11 mouse cellular contexts compared by ENCODE assay signal in genomic region chr12:17444406-17444805, GRCm38 (mm10).
DNase-seq lines count a peak whose midpoint lies in the region; ATAC-seq lines count a peak whose summit lies in the region.
"Had no signal": no experiment of that assay in that cellular context is flagged by ENCODE, and none has a peak within 500 bp of the region (broad histone marks: within the 10 kb centered on the region; RNA-seq: fewer than 3 reads in every experiment).

No protein-coding gene starts in this region.

- DNase-seq in adrenal gland, adult (ENCODE audit: inconsistent age in 2 of 2, low spot score in 1 of 2) = peak; percentile 57 to 77
- DNase-seq in adrenal gland, adult 18-20 months (ENCODE audit: low spot score in 2 of 2) = no peak
- peak; percentile 38 for DNase-seq in embryo, embryonic 11 days
- DNase-seq in heart, postnatal 14 days = peak; percentile 28 to 42
- peak; percentile 34 for DNase-seq in limb, embryonic 11.5 days (ENCODE audit: low spot score)
- no peak for DNase-seq in layer of hippocampus, adult 8-10 months (ENCODE audit: low spot score in 2 of 2)
- DNase-seq in left cerebral cortex, postnatal 25 days (ENCODE audit: low spot score in 2 of 2) = no peak
- DNase-seq in cerebellum, postnatal 25 days = no peak

- H3K36me3 ChIP-seq in limb, embryonic 11.5 days (ENCODE audit: control insufficient read depth, insufficient read depth, low read length) = no peaks in the 10 kb centered on the region
- H3K36me3 ChIP-seq: embryonic facial prominence, embryonic 13.5 days had no signal

- ATAC-seq in limb, embryonic 11.5 days (ENCODE audit: insufficient number of reproducible peaks, low FRiP score, low TSS enrichment, low read depth) = no peak

- WGBS in limb, embryonic 11.5 days = 50% methylated on average over 11 of the region's 11 CpGs

- intact Hi-C loops in heart, postnatal 14 days (cut with DNase I) = loop anchor here (5.0 kb wide), 2 partner anchors 43 to 98 kb away; partner anchors contain the start of gene Odc1
- intact Hi-C loops in left cerebral cortex, postnatal 25 days (cut with DNase I) = no loop called here

- no peaks in the 10 kb centered on the region for H3K9me3 ChIP-seq in limb, embryonic 11.5 days (ENCODE audit: control insufficient read depth, low read length)
- H3K9me3 ChIP-seq: embryonic facial prominence, embryonic 13.5 days had no signal

- no peaks in the 10 kb centered on the region for H3K27me3 ChIP-seq in limb, embryonic 11.5 days (ENCODE audit: control insufficient read depth, insufficient read depth, low read length)
- H3K27me3 ChIP-seq: embryonic facial prominence, embryonic 13.5 days had no signal

- no peak overlapping the region for H3K9ac ChIP-seq in limb, embryonic 11.5 days (ENCODE audit: low read length)
- H3K9ac ChIP-seq: embryonic facial prominence, embryonic 13.5 days had no signal

- no peaks in the 10 kb centered on the region for H3K4me1 ChIP-seq in limb, embryonic 11.5 days (ENCODE audit: control insufficient read depth, insufficient read depth, low read length)
- H3K4me1 ChIP-seq: embryonic facial prominence, embryonic 13.5 days had no signal

- H3K4me2 ChIP-seq in limb, embryonic 11.5 days (ENCODE audit: low read depth, severe bottlenecking) = no peak overlapping the region
- H3K4me2 ChIP-seq: embryonic facial prominence, embryonic 13.5 days; midbrain, embryonic 11.5 days had no signal

- no peak overlapping the region for H3K4me3 ChIP-seq in limb, embryonic 11.5 days (ENCODE audit: low read depth, low read length)
- H3K4me3 ChIP-seq: embryonic facial prominence, embryonic 13.5 days; left cerebral cortex, adult 2 months had no signal

- H3K27ac ChIP-seq in limb, embryonic 11.5 days (replicated peaks; ENCODE audit: low read depth, low read length) = no peak overlapping the region
- H3K27ac ChIP-seq: embryonic facial prominence, embryonic 13.5 days; left cerebral cortex, adult 2 months had no signal

Comparison
In these comparisons a context has a peak if more than half of its experiments do, and no peak if none do; other contexts are left out.
1. DNase-seq: peak in adrenal gland, adult (2 of 2), embryo, embryonic 11 days (single experiment), heart, postnatal 14 days (2 of 2) and limb, embryonic 11.5 days (single experiment); none in adrenal gland, adult 18-20 months (0 of 2), layer of hippocampus, adult 8-10 months (0 of 2), left cerebral cortex, postnatal 25 days (0 of 2) and cerebellum, postnatal 25 days (0 of 2).